Mouse (Mus musculus) liver, postnatal 0 days (tissue): ENCODE data around the gene Sectm1a. TPM values are rescaled to one million over a fixed set of nuclear protein-coding genes. Genes with fewer than 3 reads are reported as not detected.
"Not testable (repeated sequence)": the region's sequence is repeated elsewhere in the genome, so short reads cannot be mapped to it uniquely, and the experiment has no call there.

Experiments
- ATAC-seq: fragments of 200-750 bp; cut with Nextera tagmentation; 2 replicates; pipeline ENCODE4 v1.8.0; 2017; ENCODE audit warnings: mild to moderate bottlenecking, moderate library complexity
- DNase-seq: peaks from one replicate; pipeline ENCODE4 v3.0.0-alpha.2; 2016
- H3K27ac ChIP-seq: fragments of 300-500 bp; sonication (generic); 2 replicates; pipeline ENCODE4 v1.5.1; 2014; ENCODE audit warnings: antibody characterized with exemption, moderate library complexity, mild to moderate bottlenecking, low read depth
- H3K27me3 ChIP-seq: fragments of 300-500 bp; sonication (generic); 2 replicates; pipeline ENCODE4 v1.6.1; 2014; ENCODE audit warnings: low read length, control low read depth, mixed read lengths; ENCODE audit not compliant: insufficient read depth
- H3K36me3 ChIP-seq: fragments of 300-500 bp; sonication (generic); replicated peaks from 2 replicates; pipeline ENCODE4 v1.6.1; 2014; ENCODE audit warnings: mild to moderate bottlenecking, control low read depth, low read length, moderate library complexity, mixed read lengths; ENCODE audit not compliant: insufficient read depth
- H3K4me1 ChIP-seq: fragments of 300-500 bp; sonication (generic); 2 replicates; pipeline ENCODE4 v1.6.1; 2014; ENCODE audit warnings: antibody characterized with exemption, mild to moderate bottlenecking, control low read depth; ENCODE audit not compliant: insufficient read depth
- H3K4me2 ChIP-seq: fragments of 300-500 bp; sonication (generic); 2 replicates; pipeline ENCODE4 v1.6.1; 2014; ENCODE audit warnings: low read depth, mild to moderate bottlenecking, low read length, moderate library complexity, mixed read lengths
- H3K4me3 ChIP-seq: fragments of 300-500 bp; sonication (generic); 2 replicates; pipeline ENCODE4 v1.5.1; 2014; ENCODE audit warnings: low read depth, low read length
- H3K9ac ChIP-seq: fragments of 300-500 bp; sonication (generic); replicated peaks from 2 replicates; pipeline ENCODE4 v1.6.1; 2014; ENCODE audit warnings: mild to moderate bottlenecking, moderate library complexity
- H3K9me3 ChIP-seq: fragments of 300-500 bp; sonication (generic); 2 replicates; pipeline ENCODE4 v1.6.1; 2016; ENCODE audit warnings: mild to moderate bottlenecking, control low read depth, low read length, mixed read lengths
- CTCF ChIP-seq: sonication (generic); IDR thresholded peaks from 2 replicates; pipeline ENCODE4 v1.5.1; 2016; ENCODE audit warnings: antibody characterized with exemption, low read depth
- EP300 ChIP-seq: IDR thresholded peaks from 2 replicates; pipeline ENCODE4 v1.6.1; 2016; ENCODE audit warnings: antibody characterized with exemption, low read depth, mild to moderate bottlenecking
- WGBS: fragments of 180-500 bp; shearing (Covaris S2); extraction: QIAGEN DNeasy Blood & Tissue Kit; methylation state at CpG from one replicate; pipeline ENCODE4 v1.1.7; 2014; ENCODE audit not compliant: insufficient replicate concordance; 5-methylcytosine and 5-hydroxymethylcytosine counted together
- polyA plus RNA-seq: library from polyadenylated mRNA; unstranded; fragments of >200 nt; fragmentation: Nextera tagmentation; extraction: Ambion mirVana; gene quantifications from 2 replicates; pipeline ENCODE4 v1.2.1, GENCODE M21; 2015

Gene Sectm1a
- polyA plus RNA-seq, 1 experiment from 2014 or later: 1.7 TPM

DNA sequence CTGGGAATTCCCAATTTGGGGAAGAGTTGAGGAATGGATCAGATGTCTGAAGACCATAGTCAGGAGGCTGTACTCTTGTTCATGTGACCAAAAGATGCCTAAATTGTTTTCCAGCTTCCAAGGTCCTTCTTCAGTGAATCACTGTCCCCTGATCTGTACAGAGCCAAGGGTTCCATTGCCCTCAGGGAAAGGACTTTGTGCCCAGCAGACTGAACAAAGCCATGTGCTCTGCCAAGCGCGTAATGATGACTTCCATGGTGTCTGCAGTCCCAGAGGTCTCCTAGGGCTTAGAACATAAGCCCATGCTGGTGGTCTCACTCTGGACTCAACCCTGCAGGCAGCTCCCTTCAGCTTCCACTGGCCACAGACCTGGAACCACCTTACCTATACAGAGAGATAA is 13.1 kb downstream of the Sectm1a start:
- 85% methylated on average over 2 of the region's 2 CpGs for WGBS
- ATAC-seq (no peak), DNase-seq (no peak)
- Histone ChIP-seq H3K4me2 (no peak overlapping the region), H3K4me1 (0 out of 2 replicates have a peak, but pooled peaks cover 3% of the 10 kb centered on the region), H3K4me3 (no peak overlapping the region), H3K9ac (no peak overlapping the region), H3K36me3 (no peaks in the 10 kb centered on the region), H3K9me3 (no peaks in the 10 kb centered on the region), H3K27me3 (no peaks in the 10 kb centered on the region), H3K27ac (no peak overlapping the region)
- TF ChIP-seq CTCF (no peak), EP300 (no peak)

DNA sequence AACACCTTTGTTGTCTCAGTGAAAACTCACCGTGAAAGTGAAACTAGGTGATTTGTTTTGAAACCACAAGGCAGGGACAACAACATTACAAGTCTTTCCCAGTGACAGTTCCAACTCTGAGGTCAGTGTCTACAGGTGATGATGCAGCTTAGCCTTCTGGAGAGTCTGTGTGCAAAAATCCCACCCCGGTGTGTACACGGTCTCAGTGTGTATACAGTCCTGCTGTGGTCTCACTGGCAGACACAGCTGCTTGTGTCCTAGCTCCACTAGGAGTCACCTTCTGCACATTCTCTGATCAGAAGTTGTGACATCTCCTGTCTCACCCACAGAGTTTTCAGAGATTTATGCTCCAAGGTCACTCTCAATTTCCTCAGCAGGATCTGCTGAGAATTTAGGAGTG is 16.8 kb downstream of the Sectm1a start:
- WGBS: 62% methylated on average over 3 of the region's 3 CpGs
- no peaks in the 10 kb centered on the region for H3K36me3 ChIP-seq
- no peak overlapping the region for H3K27ac ChIP-seq
- H3K4me1 ChIP-seq: peaks cover 8% of the 10 kb centered on the region; the same call in 1 of the 2 replicates
- no peaks in the 10 kb centered on the region for H3K9me3 ChIP-seq
- ATAC-seq: peak; percentile 47
- H3K4me2 ChIP-seq: no peak overlapping the region; the same call in 1 of the 2 replicates
- H3K27me3 ChIP-seq: no peaks in the 10 kb centered on the region
- TF ChIP-seq CTCF (peak; percentile 67), EP300 (no peak)
- H3K9ac ChIP-seq: no peak overlapping the region
- no peak overlapping the region for H3K4me3 ChIP-seq
- DNase-seq: no peak

DNA sequence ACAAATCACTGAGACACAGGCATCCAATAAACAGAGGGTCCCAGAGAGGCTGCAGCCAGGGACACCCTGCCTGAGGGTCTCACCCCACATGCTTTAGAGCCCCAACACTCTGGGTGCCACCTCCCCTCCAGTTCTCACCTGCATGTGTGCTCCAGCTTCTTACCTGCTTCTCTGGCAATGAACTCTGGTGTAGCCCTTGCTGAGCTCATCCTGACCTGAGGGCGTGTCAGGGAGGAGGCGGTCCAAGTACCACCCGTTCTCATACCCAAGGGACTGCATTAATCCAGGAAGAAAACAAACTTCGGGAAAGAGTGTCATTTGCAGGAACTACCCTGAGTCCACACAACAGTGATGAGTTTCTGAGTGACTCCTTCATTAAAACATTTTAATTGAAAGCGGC is 17.6 kb downstream of the Sectm1a start, which contains the start of gene Sectm1b:
Sectm1b (minus strand) TSS at position 191 of the 400 bp plus-strand sequence.
- WGBS: 71% methylated on average over 5 of the region's 5 CpGs
- Histone ChIP-seq H3K36me3 (no peaks in the 10 kb centered on the region), H3K9ac (no peak within 1 kb of the TSS), H3K4me2 (no peak within 1 kb of the TSS; the same call in 1 of the 2 replicates), H3K27me3 (no peaks in the 10 kb centered on the region), H3K9me3 (no peaks in the 10 kb centered on the region), H3K27ac (no peak within 1 kb of the TSS), H3K4me3 (no peak within 1 kb of the TSS), H3K4me1 (peaks cover 8% of the 10 kb centered on the region)
- ATAC-seq (no peak), DNase-seq (no peak)
- TF ChIP-seq EP300 (no peak), CTCF (no peak)

DNA sequence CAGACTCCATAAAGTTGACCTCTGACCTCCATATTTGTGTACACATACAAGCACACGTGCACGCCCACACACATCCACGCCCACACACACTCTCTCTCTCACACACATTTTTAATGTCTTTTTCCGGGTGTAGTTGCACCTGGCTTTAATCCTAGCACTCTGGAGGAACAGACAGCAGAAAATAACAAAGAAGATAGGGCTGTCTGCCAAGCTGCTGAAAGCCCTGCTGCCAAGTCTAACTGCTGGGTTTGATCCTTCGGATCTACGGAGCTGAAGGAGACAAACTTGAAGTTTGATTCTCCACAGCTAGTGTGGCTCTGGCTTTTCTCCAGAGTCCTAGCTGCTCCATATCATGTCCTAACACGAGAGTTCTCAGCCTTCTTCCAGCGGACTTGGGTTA is 19.4 kb downstream of the Sectm1a start:
- no peaks in the 10 kb centered on the region for H3K36me3 ChIP-seq
- peaks cover 22% of the 10 kb centered on the region for H3K4me1 ChIP-seq
- ATAC-seq (no peak), DNase-seq (no peak)
- no peaks in the 10 kb centered on the region for H3K9me3 ChIP-seq
- TF ChIP-seq EP300: no peak
- TF ChIP-seq CTCF: no peak
- WGBS: 63% methylated on average over 8 of the region's 8 CpGs
- no peak overlapping the region for H3K4me2 ChIP-seq
- no peak overlapping the region for H3K9ac ChIP-seq
- no peak overlapping the region for H3K4me3 ChIP-seq
- no peak overlapping the region for H3K27ac ChIP-seq
- no peaks in the 10 kb centered on the region for H3K27me3 ChIP-seq

DNA sequence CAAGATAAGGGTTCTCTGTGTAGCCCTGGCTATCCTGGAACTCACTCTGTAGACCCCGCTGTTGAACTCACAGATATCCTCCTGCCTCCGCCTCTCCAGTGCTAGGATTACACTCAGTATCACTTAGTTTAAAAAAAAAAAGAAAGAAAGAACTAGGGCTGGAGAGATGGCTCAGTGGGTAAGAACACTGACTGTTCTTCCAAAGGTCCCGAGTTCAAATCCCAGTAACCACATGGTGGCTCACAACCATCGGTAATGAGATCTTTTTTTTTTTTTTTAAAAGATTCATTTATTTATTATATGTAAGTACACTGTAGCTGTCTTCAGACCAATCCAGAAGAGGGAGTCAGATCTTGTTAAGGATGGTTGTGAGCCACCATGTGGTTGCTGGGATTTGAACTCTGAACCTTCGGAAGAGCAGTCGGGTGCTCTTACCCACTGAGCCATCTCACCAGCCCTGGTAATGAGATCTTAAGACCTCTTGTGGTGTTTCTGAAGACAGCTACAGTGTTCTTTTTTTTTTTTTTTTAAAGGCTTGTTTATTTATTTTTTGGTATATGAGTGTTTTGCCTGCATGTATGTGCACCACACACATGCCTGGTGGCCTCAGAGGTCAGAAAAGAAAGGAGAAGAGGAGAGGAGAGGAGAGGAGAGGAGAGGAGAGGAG is 20.5 kb downstream of the Sectm1a start:
- H3K27ac ChIP-seq, H3K9me3 ChIP-seq, H3K27me3 ChIP-seq, H3K4me3 ChIP-seq, H3K36me3 ChIP-seq, H3K9ac ChIP-seq, DNase-seq, ATAC-seq, H3K4me2 ChIP-seq: not testable (repeated sequence)
- H3K4me1 ChIP-seq: peaks cover 29% of the 10 kb centered on the region
- WGBS: 88% methylated on average over 6 of the region's 6 CpGs

DNA sequence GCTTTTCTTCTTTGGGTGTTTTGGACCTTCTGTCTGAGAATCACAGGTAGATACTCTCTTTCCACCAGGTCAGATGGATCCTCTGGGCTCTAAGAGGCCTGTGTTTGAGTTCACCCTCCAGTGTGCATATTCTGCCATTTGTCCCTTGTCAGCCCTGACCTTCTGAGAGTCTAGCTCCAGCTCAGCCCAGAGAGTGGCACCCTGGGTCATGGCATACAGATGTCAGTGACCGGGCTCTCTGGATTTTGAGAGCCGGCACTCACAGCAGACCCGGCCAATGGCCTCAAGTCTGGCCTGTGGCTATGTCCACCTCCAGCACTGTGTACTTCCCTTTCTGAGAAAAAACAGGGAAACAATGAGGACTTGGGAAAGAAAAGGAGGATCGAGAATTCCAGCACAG is 21.5 kb downstream of the Sectm1a start:
- Histone ChIP-seq H3K36me3 (no peaks in the 10 kb centered on the region), H3K9ac (no peak overlapping the region), H3K27ac (no peak overlapping the region), H3K4me1 (peaks cover 29% of the 10 kb centered on the region), H3K27me3 (no peaks in the 10 kb centered on the region), H3K4me3 (no peak overlapping the region), H3K9me3 (no peaks in the 10 kb centered on the region), H3K4me2 (no peak overlapping the region)
- DNase-seq (no peak), ATAC-seq (no peak)
- TF ChIP-seq EP300 (no peak), CTCF (no peak)
- 83% methylated on average over 4 of the region's 4 CpGs for WGBS
